Mouse (Mus musculus): ENCODE data around the gene Rab43. TPM values are rescaled to one million over a fixed set of nuclear protein-coding genes. Genes with fewer than 3 reads are reported as not detected.
"Not testable (repeated sequence)": the region's sequence is repeated elsewhere in the genome, so short reads cannot be mapped to it uniquely, and the experiment has no call there.

Gene Rab43
- polyA plus RNA-seq, 1 experiment from 2014 or later, result 9.3 TPM

- Histone ChIP-seq H3K4me2 (no peak overlapping the region), H3K4me1 (replicated peaks) (no peaks in the 10 kb centered on the region), H3K27me3 (no peaks in the 10 kb centered on the region), H3K9ac (no peak overlapping the region), H3K36me3 (no peaks in the 10 kb centered on the region), H3K4me3 (no peak overlapping the region), H3K27ac (no peak overlapping the region), H3K9me3 (no peaks in the 10 kb centered on the region)
- no peak for ATAC-seq (ENCODE audit: low FRiP score)
- WGBS, result 82% methylated on average over 11 of the region's 11 CpGs
These were observed 33.4 kb downstream of the Rab43 start for GRCm38 (mm10) chr6:87778294-87779173.

- no peak within 1 kb of the TSS for H3K27ac ChIP-seq
- H3K36me3 ChIP-seq, result no peaks in the 10 kb centered on the region
- no peak within 1 kb of the TSS for H3K9ac ChIP-seq
- WGBS, result 89% methylated on average over 2 of the region's 2 CpGs
- H3K4me1 ChIP-seq (replicated peaks), result no peaks in the 10 kb centered on the region
- H3K4me3 ChIP-seq, result no peak within 1 kb of the TSS
- no peak within 1 kb of the TSS for H3K4me2 ChIP-seq
- no peaks in the 10 kb centered on the region for H3K9me3 ChIP-seq
- H3K27me3 ChIP-seq, result no peaks in the 10 kb centered on the region
- no peak for ATAC-seq (ENCODE audit: low FRiP score)
These were observed 34.1 kb downstream of the Rab43 start, which contains the start of gene Gp9 for GRCm38 (mm10) chr6:87777842-87778241. TSS of gene Gp9 (plus strand) at chr6:87778072.

GRCm38 (mm10) chr6:87776663-87777062 is 35.3 kb downstream of the Rab43 start:
- no peaks in the 10 kb centered on the region for H3K4me1 ChIP-seq (replicated peaks)
- H3K9me3 ChIP-seq, result no peaks in the 10 kb centered on the region
- H3K9ac ChIP-seq, result no peak overlapping the region
- WGBS, result 100% methylated on average over 1 of the region's 1 CpGs
- H3K27ac ChIP-seq, result no peak overlapping the region
- ATAC-seq (ENCODE audit: low FRiP score), result no peak
- no peaks in the 10 kb centered on the region for H3K36me3 ChIP-seq
- no peaks in the 10 kb centered on the region for H3K27me3 ChIP-seq
- H3K4me2 ChIP-seq, result no peak overlapping the region
- H3K4me3 ChIP-seq, result no peak overlapping the region

- 79% methylated on average over 3 of the region's 3 CpGs for WGBS
- Histone ChIP-seq H3K4me1 (replicated peaks) (no peaks in the 10 kb centered on the region), H3K9ac (no peak overlapping the region), H3K27ac (no peak overlapping the region), H3K27me3 (no peaks in the 10 kb centered on the region), H3K36me3 (no peaks in the 10 kb centered on the region), H3K4me2 (no peak overlapping the region), H3K4me3 (no peak overlapping the region), H3K9me3 (no peaks in the 10 kb centered on the region)
- no peak for ATAC-seq (ENCODE audit: low FRiP score)
These were observed 36.2 kb downstream of the Rab43 start for GRCm38 (mm10) chr6:87775588-87776245.

GRCm38 (mm10) chr6:87774909-87775308 is 37.1 kb downstream of the Rab43 start:
- Histone ChIP-seq H3K27ac (no peak overlapping the region), H3K9me3 (no peaks in the 10 kb centered on the region), H3K36me3 (no peaks in the 10 kb centered on the region), H3K4me2 (no peak overlapping the region), H3K4me3 (no peak overlapping the region), H3K27me3 (no peaks in the 10 kb centered on the region), H3K4me1 (replicated peaks) (no peaks in the 10 kb centered on the region), H3K9ac (no peak overlapping the region)
- ATAC-seq (ENCODE audit: low FRiP score), result no peak
- 89% methylated on average over 9 of the region's 9 CpGs for WGBS

- no peaks in the 10 kb centered on the region for H3K27me3 ChIP-seq
- WGBS, result 44% methylated on average over 1 of the region's 1 CpGs
- ATAC-seq (ENCODE audit: low FRiP score), result no peak
- H3K4me2 ChIP-seq, result no peak overlapping the region
- no peak overlapping the region for H3K27ac ChIP-seq
- no peaks in the 10 kb centered on the region for H3K9me3 ChIP-seq
- no peak overlapping the region for H3K9ac ChIP-seq
- no peaks in the 10 kb centered on the region for H3K36me3 ChIP-seq
- H3K4me3 ChIP-seq, result no peak overlapping the region
- no peaks in the 10 kb centered on the region for H3K4me1 ChIP-seq (replicated peaks)
These were observed 37.5 kb downstream of the Rab43 start for GRCm38 (mm10) chr6:87774466-87774865.

GRCm38 (mm10) chr6:87770626-87771025 is 41.3 kb downstream of the Rab43 start:
- no peaks in the 10 kb centered on the region; the same call in 1 of the 2 replicates for H3K9me3 ChIP-seq
- ATAC-seq (ENCODE audit: low FRiP score), result no peak

GRCm38 (mm10) chr6:87764296-87764695 is 47.7 kb downstream of the Rab43 start:
- H3K9ac ChIP-seq; H3K9me3 ChIP-seq; H3K36me3 ChIP-seq; H3K4me2 ChIP-seq; H3K4me3 ChIP-seq; ATAC-seq (ENCODE audit: low FRiP score); H3K4me1 ChIP-seq (replicated peaks); H3K27me3 ChIP-seq; H3K27ac ChIP-seq: not testable (repeated sequence)
- 96% methylated on average over 2 of the region's 2 CpGs for WGBS

More at GRCm38 (mm10) chr6:87770626-87771025, 41.3 kb downstream of the Rab43 start:
- Histone ChIP-seq H3K36me3 (no peaks in the 10 kb centered on the region), H3K4me1 (replicated peaks) (no peaks in the 10 kb centered on the region), H3K27ac (no peak overlapping the region), H3K4me2 (no peak overlapping the region), H3K9ac (no peak overlapping the region), H3K27me3 (no peaks in the 10 kb centered on the region), H3K4me3 (no peak overlapping the region)
- 56% methylated on average over 8 of the region's 8 CpGs for WGBS

- no peaks in the 10 kb centered on the region for H3K4me1 ChIP-seq (replicated peaks)
- WGBS, result 67% methylated on average over 4 of the region's 4 CpGs
- H3K27me3 ChIP-seq, result no peaks in the 10 kb centered on the region
- no peaks in the 10 kb centered on the region for H3K36me3 ChIP-seq
- H3K9ac ChIP-seq, result no peak overlapping the region
- no peaks in the 10 kb centered on the region; the same call in 1 of the 2 replicates for H3K9me3 ChIP-seq
- H3K4me2 ChIP-seq, result no peak overlapping the region
- H3K4me3 ChIP-seq, result no peak overlapping the region
- no peak overlapping the region for H3K27ac ChIP-seq
- no peak for ATAC-seq (ENCODE audit: low FRiP score)
These were observed 48.3 kb downstream of the Rab43 start for GRCm38 (mm10) chr6:87763376-87764280.

GRCm38 (mm10) chr6:87762161-87762560 is 49.8 kb downstream of the Rab43 start:
- ATAC-seq (ENCODE audit: low FRiP score), result no peak
- H3K27ac ChIP-seq, result no peak overlapping the region
- no peak overlapping the region for H3K9ac ChIP-seq
- H3K27me3 ChIP-seq, result no peaks in the 10 kb centered on the region
- H3K9me3 ChIP-seq, result no peaks in the 10 kb centered on the region
- WGBS, result 90% methylated on average over 5 of the region's 5 CpGs
- H3K4me1 ChIP-seq (replicated peaks), result no peaks in the 10 kb centered on the region
- H3K36me3 ChIP-seq, result peaks cover 8% of the 10 kb centered on the region
- H3K4me2 ChIP-seq, result no peak overlapping the region
- H3K4me3 ChIP-seq, result no peak overlapping the region

GRCm38 (mm10) chr6:87759850-87760249 is 52.1 kb downstream of the Rab43 start:
- WGBS, result 79% methylated on average over 3 of the region's 3 CpGs
- Histone ChIP-seq H3K27ac (no peak overlapping the region), H3K9ac (no peak overlapping the region)

GRCm38 (mm10) chr6:87759404-87759803 is 52.6 kb downstream of the Rab43 start:
- 78% methylated on average over 3 of the region's 3 CpGs for WGBS
- ATAC-seq (ENCODE audit: low FRiP score), result no peak
- Histone ChIP-seq H3K27ac (no peak overlapping the region), H3K9ac (no peak overlapping the region), H3K27me3 (no peaks in the 10 kb centered on the region), H3K4me1 (replicated peaks) (no peaks in the 10 kb centered on the region), H3K9me3 (no peaks in the 10 kb centered on the region), H3K36me3 (peaks cover 28% of the 10 kb centered on the region), H3K4me3 (no peak overlapping the region), H3K4me2 (no peak overlapping the region)

More at GRCm38 (mm10) chr6:87759850-87760249, 52.1 kb downstream of the Rab43 start:
- no peaks in the 10 kb centered on the region for H3K9me3 ChIP-seq
- peaks cover 24% of the 10 kb centered on the region for H3K36me3 ChIP-seq
- no peak for ATAC-seq (ENCODE audit: low FRiP score)
- H3K4me1 ChIP-seq (replicated peaks), result no peaks in the 10 kb centered on the region
- H3K27me3 ChIP-seq, result no peaks in the 10 kb centered on the region
- H3K4me3 ChIP-seq, result no peak overlapping the region
- no peak overlapping the region for H3K4me2 ChIP-seq
